Mouse (Mus musculus) cerebellum, postnatal 10 days (tissue): ENCODE measurements around the gene Gtf2e1.

Experiments
- DNase-seq, 2 experiments: peaks; one replicate each; pipeline ENCODE4 v3.0.0; 2021; ENCODE audit warnings: mixed read lengths in 2 of 2

Gtf2e1 gene

GRCm38 (mm10) chr16:37539611-37540580 is at the start of gene Gtf2e1, which contains the start of gene Rabl3:
TSS of gene Gtf2e1 (minus strand) at chr16:37539789.
TSS of gene Rabl3 (plus strand) at chr16:37539885.
- DNase-seq, result peak; percentile 98

GRCm38 (mm10) chr16:37585129-37585563 is 45.6 kb upstream of the Gtf2e1 start:
- peak; percentile 22 to 45 for DNase-seq

- peak; percentile 77 to 80 for DNase-seq
These were observed 44.8 kb upstream of the Gtf2e1 start for GRCm38 (mm10) chr16:37584218-37585035.

- DNase-seq, result no peak
These were observed 44.2 kb upstream of the Gtf2e1 start for GRCm38 (mm10) chr16:37583801-37584200.

GRCm38 (mm10) chr16:37583306-37583705 is 43.7 kb upstream of the Gtf2e1 start:
- no peak for DNase-seq

GRCm38 (mm10) chr16:37581901-37582300 is 42.3 kb upstream of the Gtf2e1 start:
- no peak for DNase-seq

- no peak for DNase-seq
These were observed 41.1 kb upstream of the Gtf2e1 start for GRCm38 (mm10) chr16:37580651-37581050.

- no peak for DNase-seq
These were observed 40.4 kb upstream of the Gtf2e1 start, which contains the start of gene Hgd for GRCm38 (mm10) chr16:37579994-37580393. TSS of gene Hgd (plus strand) at chr16:37580153.

- DNase-seq, result no peak
These were observed 40.0 kb upstream of the Gtf2e1 start for GRCm38 (mm10) chr16:37579591-37579990.

- DNase-seq, result no peak
These were observed 35.7 kb upstream of the Gtf2e1 start for GRCm38 (mm10) chr16:37575325-37575724.

GRCm38 (mm10) chr16:37573061-37573460 is 33.5 kb upstream of the Gtf2e1 start:
- DNase-seq, result no peak

GRCm38 (mm10) chr16:37572117-37572754 is 32.6 kb upstream of the Gtf2e1 start:
- no peak for DNase-seq

- DNase-seq, result no peak
These were observed 32.0 kb upstream of the Gtf2e1 start for GRCm38 (mm10) chr16:37571554-37571953.

- DNase-seq, result no peak
These were observed 27.8 kb upstream of the Gtf2e1 start for GRCm38 (mm10) chr16:37567113-37568050.

GRCm38 (mm10) chr16:37566107-37566506 is 26.5 kb upstream of the Gtf2e1 start:
- DNase-seq, result no peak

GRCm38 (mm10) chr16:37565117-37565516 is 25.5 kb upstream of the Gtf2e1 start:
- no peak for DNase-seq

GRCm38 (mm10) chr16:37562961-37563360 is 23.4 kb upstream of the Gtf2e1 start:
- DNase-seq, result no peak

GRCm38 (mm10) chr16:37562414-37562813 is 22.8 kb upstream of the Gtf2e1 start:
- DNase-seq, result no peak

GRCm38 (mm10) chr16:37552824-37553223 is 13.2 kb upstream of the Gtf2e1 start:
- DNase-seq, result no peak

- DNase-seq, result no peak
These were observed 11.4 kb upstream of the Gtf2e1 start for GRCm38 (mm10) chr16:37550981-37551380.

- DNase-seq, result no peak
These were observed 10.7 kb upstream of the Gtf2e1 start for GRCm38 (mm10) chr16:37550266-37550665.

- no peak for DNase-seq
These were observed 6.7 kb upstream of the Gtf2e1 start for GRCm38 (mm10) chr16:37546312-37546711.
